Mouse (Mus musculus) midbrain, embryonic 14.5 days (tissue): ENCODE results near the gene Nedd9. TPM values are rescaled to one million over a fixed set of nuclear protein-coding genes. Genes with fewer than 3 reads are reported as not detected.
A peak's percentile ranks its signal among the peaks of the same experiment; 100 is the strongest.

Source experiments
- ATAC-seq: fragments of 200-750 bp; cut with Nextera tagmentation; 2 replicates; pipeline ENCODE4 v1.8.0; 2017; ENCODE audit warnings: moderate number of reproducible peaks, moderate library complexity; ENCODE audit not compliant: low FRiP score, low TSS enrichment
- DNase-seq: peaks from one replicate; pipeline ENCODE4 v3.0.0-alpha.2; 2015
- H3K27ac ChIP-seq: fragments of 300-500 bp; sonication (generic); replicated peaks from 2 replicates; pipeline ENCODE4 v1.5.1; 2014; ENCODE audit warnings: mild to moderate bottlenecking, low read depth, low read length, moderate library complexity
- H3K27me3 ChIP-seq: fragments of 300-500 bp; sonication (generic); 2 replicates; pipeline ENCODE4 v1.6.1; 2014; ENCODE audit warnings: low read length, control low read depth, mixed read lengths; ENCODE audit not compliant: control insufficient read depth, insufficient read depth
- H3K36me3 ChIP-seq: fragments of 300-500 bp; sonication (generic); 2 replicates; pipeline ENCODE4 v1.6.1; 2014; ENCODE audit warnings: low read length, control low read depth; ENCODE audit not compliant: control insufficient read depth, insufficient read depth
- H3K4me1 ChIP-seq: fragments of 300-500 bp; sonication (generic); 2 replicates; pipeline ENCODE4 v1.6.1; 2014; ENCODE audit warnings: mild to moderate bottlenecking, antibody characterized with exemption, low read length, control low read depth; ENCODE audit not compliant: control insufficient read depth, insufficient read depth
- H3K4me2 ChIP-seq: fragments of 300-500 bp; sonication (generic); 2 replicates; pipeline ENCODE4 v1.6.1; 2014; ENCODE audit warnings: mild to moderate bottlenecking, low read length, moderate library complexity
- H3K4me3 ChIP-seq: fragments of 300-500 bp; sonication (generic); replicated peaks from 2 replicates; pipeline ENCODE4 v1.5.1; 2014; ENCODE audit warnings: low read depth, low read length
- H3K9ac ChIP-seq: fragments of 300-500 bp; sonication (generic); replicated peaks from 2 replicates; pipeline ENCODE4 v1.6.1; 2014; ENCODE audit warnings: mild to moderate bottlenecking, low read length, moderate library complexity
- H3K9me3 ChIP-seq: fragments of 300-500 bp; sonication (generic); 2 replicates; pipeline ENCODE4 v1.6.1; 2016; ENCODE audit warnings: low read length, control low read depth, mixed read lengths; ENCODE audit not compliant: control insufficient read depth
- WGBS: fragments of 180-500 bp; shearing (Covaris S2); extraction: QIAGEN DNeasy Blood & Tissue Kit; methylation state at CpG from one replicate; pipeline ENCODE4 v1.1.7; 2014; 5-methylcytosine and 5-hydroxymethylcytosine counted together
- polyA plus RNA-seq: library from polyadenylated mRNA; unstranded; fragments of >200 nt; fragmentation: Nextera tagmentation; extraction: Ambion mirVana; gene quantifications from 2 replicates; pipeline ENCODE4 v1.2.1, GENCODE M21; 2014

Nedd9 gene
- polyA plus RNA-seq, 1 experiment from 2014 or later, result 16.3 TPM

- Histone ChIP-seq H3K4me3 (no peak overlapping the region), H3K27ac (no peak overlapping the region), H3K4me1 (peaks cover 14% of the 10 kb centered on the region), H3K9me3 (no peaks in the 10 kb centered on the region), H3K9ac (no peak overlapping the region), H3K4me2 (no peak overlapping the region), H3K27me3 (no peaks in the 10 kb centered on the region), H3K36me3 (no peaks in the 10 kb centered on the region)
- WGBS, result 62% methylated on average over 4 of the region's 4 CpGs
- ATAC-seq (no peak), DNase-seq (no peak)
Observed at GRCm38 (mm10) chr13:41349770-41350169, 137.4 kb downstream of the Nedd9 start.

GRCm38 (mm10) chr13:41345756-41346155 lies 141.4 kb downstream of the Nedd9 start:
- Histone ChIP-seq H3K9ac (no peak overlapping the region), H3K36me3 (no peaks in the 10 kb centered on the region), H3K4me2 (no peak overlapping the region), H3K9me3 (no peaks in the 10 kb centered on the region), H3K27ac (no peak overlapping the region), H3K27me3 (no peaks in the 10 kb centered on the region), H3K4me1 (peaks cover 7% of the 10 kb centered on the region; the same call in 1 of the 2 replicates), H3K4me3 (no peak overlapping the region)
- ATAC-seq (no peak), DNase-seq (no peak)
- WGBS, result 74% methylated on average over 7 of the region's 7 CpGs

GRCm38 (mm10) chr13:41345306-41345705 lies 141.9 kb downstream of the Nedd9 start:
- H3K36me3 ChIP-seq, result no peaks in the 10 kb centered on the region
- ATAC-seq, result no peak
- H3K9me3 ChIP-seq, result no peaks in the 10 kb centered on the region
- WGBS, result 46% methylated on average over 6 of the region's 6 CpGs
- no peak overlapping the region for H3K4me2 ChIP-seq
- peaks cover 7% of the 10 kb centered on the region; the same call in 1 of the 2 replicates for H3K4me1 ChIP-seq
- no peak for DNase-seq
- no peak overlapping the region for H3K4me3 ChIP-seq
- H3K27me3 ChIP-seq, result no peaks in the 10 kb centered on the region
- H3K9ac ChIP-seq, result no peak overlapping the region
- H3K27ac ChIP-seq, result no peak overlapping the region

GRCm38 (mm10) chr13:41343887-41344266 lies 143.3 kb downstream of the Nedd9 start:
- H3K36me3 ChIP-seq, result no peaks in the 10 kb centered on the region
- H3K4me3 ChIP-seq, result no peak overlapping the region
- ATAC-seq (no peak), DNase-seq (no peak)
- no peak overlapping the region for H3K27ac ChIP-seq
- no peaks in the 10 kb centered on the region for H3K27me3 ChIP-seq
- WGBS, result 95% methylated on average over 3 of the region's 3 CpGs
- H3K4me1 ChIP-seq, result peaks cover 7% of the 10 kb centered on the region; the same call in 1 of the 2 replicates
- H3K9me3 ChIP-seq, result no peaks in the 10 kb centered on the region
- H3K4me2 ChIP-seq, result no peak overlapping the region
- H3K9ac ChIP-seq, result no peak overlapping the region

- Histone ChIP-seq H3K9ac (no peak overlapping the region), H3K27me3 (no peaks in the 10 kb centered on the region), H3K4me1 (peaks cover 7% of the 10 kb centered on the region; the same call in 1 of the 2 replicates), H3K4me3 (no peak overlapping the region), H3K9me3 (no peaks in the 10 kb centered on the region), H3K4me2 (no peak overlapping the region), H3K36me3 (no peaks in the 10 kb centered on the region), H3K27ac (no peak overlapping the region)
- ATAC-seq (no peak), DNase-seq (no peak)
- 74% methylated on average over 3 of the region's 3 CpGs for WGBS
Observed at GRCm38 (mm10) chr13:41343163-41343886, 143.8 kb downstream of the Nedd9 start.

GRCm38 (mm10) chr13:41341422-41341821 lies 145.7 kb downstream of the Nedd9 start:
- H3K27me3 ChIP-seq, result no peaks in the 10 kb centered on the region
- H3K4me3 ChIP-seq, result no peak overlapping the region
- ATAC-seq (no peak), DNase-seq (no peak)
- 77% methylated on average over 9 of the region's 9 CpGs for WGBS
- H3K9me3 ChIP-seq, result no peaks in the 10 kb centered on the region
- no peak overlapping the region for H3K27ac ChIP-seq
- peaks cover 7% of the 10 kb centered on the region; the same call in 1 of the 2 replicates for H3K4me1 ChIP-seq
- no peak overlapping the region for H3K4me2 ChIP-seq
- no peak overlapping the region for H3K9ac ChIP-seq
- H3K36me3 ChIP-seq, result no peaks in the 10 kb centered on the region

- no peaks in the 10 kb centered on the region for H3K36me3 ChIP-seq
- DNase-seq (peak; percentile 68), ATAC-seq (peak; percentile 46)
- H3K9ac ChIP-seq, result no peak overlapping the region
- no peaks in the 10 kb centered on the region for H3K4me1 ChIP-seq
- H3K27ac ChIP-seq, result peak overlapping the region; percentile 52
- no peaks in the 10 kb centered on the region for H3K9me3 ChIP-seq
- H3K4me2 ChIP-seq, result no peak overlapping the region; the same call in 1 of the 2 replicates
- H3K27me3 ChIP-seq, result no peaks in the 10 kb centered on the region
- H3K4me3 ChIP-seq, result no peak overlapping the region
- 67% methylated on average over 22 of the region's 22 CpGs for WGBS
Observed at GRCm38 (mm10) chr13:41339653-41340351, 147.4 kb downstream of the Nedd9 start.

- Histone ChIP-seq H3K27ac (peak overlapping the region; percentile 20; the same call in 1 of the 2 replicates), H3K4me2 (no peak overlapping the region), H3K9ac (no peak overlapping the region), H3K4me1 (no peaks in the 10 kb centered on the region), H3K9me3 (no peaks in the 10 kb centered on the region), H3K27me3 (no peaks in the 10 kb centered on the region), H3K4me3 (no peak overlapping the region), H3K36me3 (no peaks in the 10 kb centered on the region)
- no peak for ATAC-seq
- 81% methylated on average over 5 of the region's 5 CpGs for WGBS
- DNase-seq, result no peak
Observed at GRCm38 (mm10) chr13:41339195-41339594, 148.0 kb downstream of the Nedd9 start.

GRCm38 (mm10) chr13:41337407-41337806 lies 149.8 kb downstream of the Nedd9 start:
- no peaks in the 10 kb centered on the region for H3K9me3 ChIP-seq
- H3K9ac ChIP-seq, result no peak overlapping the region
- no peaks in the 10 kb centered on the region for H3K4me1 ChIP-seq
- H3K27ac ChIP-seq, result no peak overlapping the region
- H3K36me3 ChIP-seq, result no peaks in the 10 kb centered on the region
- no peak overlapping the region for H3K4me2 ChIP-seq
- DNase-seq, result no peak
- no peak for ATAC-seq
- H3K27me3 ChIP-seq, result no peaks in the 10 kb centered on the region
- no peak overlapping the region for H3K4me3 ChIP-seq
- 94% methylated on average over 2 of the region's 2 CpGs for WGBS
